Mouse (Mus musculus): ENCODE measurements around the gene Heca. TPM values are rescaled to one million over a fixed set of nuclear protein-coding genes. Genes with fewer than 3 reads are reported as not detected.
"Not testable (repeated sequence)": the region's sequence is repeated elsewhere in the genome, so short reads cannot be mapped to it uniquely, and the experiment has no call there.

Gene Heca
- total RNA-seq, 2 experiments from 2014 or later: 19.4 to 21.7 TPM

DNA sequence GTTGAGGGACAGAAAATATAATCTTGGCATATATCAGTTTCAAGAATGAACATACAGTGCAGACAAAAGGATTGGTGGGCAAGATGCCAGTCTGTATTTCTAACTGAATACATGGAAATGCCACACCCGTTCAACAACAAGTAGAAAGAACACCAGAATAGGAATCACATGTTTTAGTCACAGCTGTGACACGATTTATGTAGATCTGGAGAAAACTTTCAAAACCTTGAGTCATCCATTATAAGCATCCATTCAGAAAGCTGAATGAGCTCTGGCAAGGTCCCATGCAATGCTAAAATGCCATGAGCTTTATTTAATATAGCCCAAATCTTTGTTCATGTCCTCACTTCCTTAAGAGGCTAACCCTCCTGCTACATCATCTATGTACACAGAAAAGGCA, 44.4 kb downstream of the Heca start:
- no peak for ATAC-seq (replicated peaks; ENCODE audit: low FRiP score, poor library complexity, severe bottlenecking)

DNA sequence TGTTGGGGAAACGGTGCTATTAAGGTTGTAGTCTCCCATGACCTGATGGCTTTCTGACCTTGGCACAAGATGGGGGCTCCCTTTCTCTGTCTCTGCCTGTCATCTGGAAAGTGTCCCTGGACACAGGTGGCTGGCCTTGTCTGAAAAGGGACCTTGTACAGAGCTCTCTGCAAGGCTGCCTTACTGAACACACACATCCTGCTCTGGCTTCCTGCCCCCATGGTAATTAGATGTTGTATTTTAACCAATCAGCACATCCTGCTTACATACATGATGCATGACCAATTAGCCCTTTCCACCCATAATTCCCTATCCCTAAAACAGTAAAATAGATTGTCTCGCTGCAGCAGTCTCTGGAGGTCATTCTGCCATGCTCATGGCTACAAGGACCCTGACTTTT, 67.1 kb downstream of the Heca start:
- no peak for ATAC-seq (replicated peaks; ENCODE audit: low FRiP score, poor library complexity, severe bottlenecking)

DNA sequence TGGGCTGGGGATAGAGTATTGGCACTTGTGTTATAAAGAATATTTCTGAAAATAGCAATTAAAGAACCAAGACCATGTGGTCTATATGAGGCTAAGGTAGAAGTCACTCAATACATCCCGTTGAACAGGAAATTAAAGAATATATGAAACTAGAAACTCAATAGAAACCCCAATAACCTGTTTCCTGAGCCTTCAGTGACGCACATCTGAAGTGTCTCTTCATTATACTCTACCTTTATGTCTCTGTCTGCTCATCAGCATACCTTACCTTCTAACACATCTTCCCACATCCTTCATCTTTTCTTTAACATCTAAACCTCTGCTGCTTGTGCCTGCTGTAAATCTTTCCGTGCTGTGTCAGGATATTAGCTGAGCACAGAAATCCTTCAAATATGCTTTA, 67.8 kb downstream of the Heca start:
- ATAC-seq (replicated peaks; ENCODE audit: low FRiP score, poor library complexity, severe bottlenecking): no peak

DNA sequence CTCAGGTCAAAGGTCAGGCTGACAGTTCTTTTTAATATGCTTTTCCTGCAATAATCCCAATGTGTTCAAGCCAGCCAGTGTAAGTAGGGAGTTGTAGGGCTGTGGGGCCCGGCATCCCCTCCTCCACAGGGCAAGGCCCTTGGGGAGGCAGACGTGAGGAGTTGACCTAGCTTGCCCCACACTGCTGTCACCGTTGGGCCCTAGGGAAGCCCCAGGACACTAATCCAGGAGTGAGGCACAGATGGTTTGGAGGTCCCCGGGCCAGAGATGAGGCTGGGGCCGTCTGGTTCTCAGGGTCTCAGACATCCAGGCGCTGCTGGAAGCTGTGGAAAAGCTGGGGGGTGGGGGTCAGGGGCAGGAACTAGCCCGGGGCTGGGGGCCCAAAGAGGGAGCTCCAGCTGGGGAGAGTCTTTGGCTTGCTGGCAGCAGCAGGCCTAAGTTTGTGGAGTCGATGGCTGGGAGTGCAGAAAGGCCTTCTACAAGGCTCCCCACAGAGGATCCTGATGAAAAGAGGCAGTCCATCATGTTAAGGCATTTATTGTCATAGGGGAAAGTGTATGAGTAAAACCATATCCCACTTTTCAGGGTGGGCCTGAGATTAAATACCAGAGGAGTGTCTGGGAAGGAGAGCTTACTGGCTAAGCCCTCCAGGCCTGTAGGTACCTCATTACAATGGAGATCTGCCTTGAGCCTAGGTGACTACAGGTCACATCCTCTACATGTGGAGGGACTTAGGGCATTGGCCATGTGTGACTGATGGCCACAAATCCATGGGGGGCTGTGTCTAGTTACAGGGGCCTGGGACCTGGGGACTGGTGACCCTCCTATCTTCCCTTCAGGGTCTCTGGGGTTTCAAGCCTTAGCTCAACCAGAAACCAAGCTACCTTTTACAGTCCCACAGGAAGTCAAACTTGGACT, 69.6 kb downstream of the Heca start:
- no peak for ATAC-seq (replicated peaks; ENCODE audit: low FRiP score, poor library complexity, severe bottlenecking)

DNA sequence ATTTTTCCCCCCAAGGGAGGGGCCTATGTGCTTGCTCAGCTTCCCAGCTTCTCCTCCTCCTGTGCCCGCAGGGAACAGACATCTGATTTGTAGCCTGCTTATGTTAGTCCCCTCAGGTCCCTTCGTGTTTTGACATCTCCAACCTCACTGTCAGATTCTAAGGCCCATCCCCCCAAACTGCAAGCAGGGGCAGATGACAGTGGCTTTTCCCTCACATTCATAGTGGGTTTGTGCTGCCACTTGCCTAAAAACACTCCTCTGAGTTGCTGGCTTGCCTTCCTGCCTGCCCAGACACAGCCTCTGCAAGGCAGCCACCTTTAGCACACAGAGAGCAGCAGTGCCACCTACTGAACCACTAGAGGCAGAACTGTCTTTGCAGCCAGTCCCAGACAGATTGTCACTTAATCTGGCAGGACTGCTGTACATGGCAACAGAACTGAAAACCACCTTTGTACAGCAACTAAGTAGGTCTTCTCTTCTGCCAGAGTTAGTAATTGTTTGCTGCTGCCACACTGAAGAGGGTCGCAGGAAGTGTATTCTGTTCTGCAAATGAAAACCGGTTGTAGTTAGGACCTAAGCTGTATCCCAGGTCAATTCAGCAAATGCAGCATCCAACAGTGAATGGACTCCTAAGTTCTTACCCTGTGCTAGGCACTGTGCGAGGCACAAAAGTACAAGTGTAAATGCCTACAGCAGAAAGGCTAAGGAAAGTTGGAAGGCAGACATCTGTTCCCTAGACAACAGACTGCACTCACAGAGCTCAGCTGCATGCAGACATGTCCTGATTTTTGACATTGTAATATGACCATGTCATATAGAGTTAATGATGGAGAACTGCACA, 77.8 kb downstream of the Heca start:
- no peak for ATAC-seq (replicated peaks; ENCODE audit: low FRiP score, poor library complexity, severe bottlenecking)

DNA sequence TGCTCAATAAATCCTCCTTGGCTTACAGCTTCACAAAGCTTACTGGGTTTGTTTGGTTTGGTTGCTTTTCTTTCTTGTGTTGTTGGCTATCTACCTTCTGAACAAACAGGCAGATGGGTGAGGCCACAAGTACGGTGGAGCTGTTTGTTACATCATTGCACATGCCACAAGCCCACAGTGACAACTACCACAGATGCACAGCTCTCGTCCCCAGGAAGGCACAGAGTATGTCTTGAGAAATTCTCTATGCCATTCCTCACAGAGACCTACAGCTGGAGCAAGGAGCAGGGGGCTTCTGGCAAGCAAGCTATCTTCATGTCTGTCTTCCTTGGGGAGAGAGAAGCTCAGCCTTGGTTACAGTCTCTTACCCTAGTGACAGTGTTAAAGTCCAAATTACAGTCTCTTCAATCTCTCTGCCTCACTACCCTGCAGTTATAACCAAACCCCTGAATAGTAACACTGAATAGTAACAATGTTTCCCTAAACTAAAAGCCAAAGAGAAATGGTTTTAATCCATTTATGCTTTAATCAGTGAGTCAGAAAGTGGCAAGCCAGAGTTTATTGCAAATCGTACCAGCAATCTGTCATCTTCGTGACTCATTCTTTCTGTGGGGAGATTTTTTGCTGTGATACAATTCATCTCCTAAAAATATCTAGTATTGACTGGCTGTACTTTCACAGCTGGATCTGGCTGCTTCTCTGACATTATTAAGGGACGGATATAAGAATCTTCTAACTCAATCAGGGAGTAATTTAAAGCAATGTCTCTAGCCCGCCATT, 87.0 kb downstream of the Heca start:
- no peak for ATAC-seq (replicated peaks; ENCODE audit: low FRiP score, poor library complexity, severe bottlenecking)

DNA sequence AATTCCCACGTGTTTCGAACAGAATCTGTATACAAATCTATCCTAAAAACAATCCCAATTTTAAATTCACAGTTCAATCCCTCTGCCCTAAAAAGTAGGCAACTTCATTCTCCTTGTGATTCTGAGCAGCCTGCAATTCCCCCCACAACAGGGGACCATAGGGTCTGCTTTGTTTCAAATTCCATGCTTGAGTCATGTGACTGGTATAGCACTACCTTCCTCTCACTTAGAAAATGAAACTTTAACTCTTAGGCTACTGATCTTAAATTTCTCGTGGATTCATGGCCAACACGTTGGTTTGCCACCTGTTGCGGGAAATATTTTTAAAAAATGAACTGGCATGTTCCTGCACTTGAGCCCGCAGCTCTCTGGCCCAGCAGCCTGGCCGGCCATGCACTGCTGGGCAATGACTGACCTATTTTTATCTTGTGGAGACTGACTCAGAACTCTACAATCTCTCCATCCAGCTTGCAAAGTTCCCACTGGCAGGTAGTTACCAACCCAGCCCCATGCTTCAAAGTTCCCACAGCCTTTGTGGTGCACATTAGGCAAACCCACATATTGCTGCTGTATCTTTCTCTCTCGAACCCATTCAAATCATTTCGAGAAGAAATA, 90.1 kb downstream of the Heca start:
- ATAC-seq (replicated peaks; ENCODE audit: low FRiP score, poor library complexity, severe bottlenecking): no peak

DNA sequence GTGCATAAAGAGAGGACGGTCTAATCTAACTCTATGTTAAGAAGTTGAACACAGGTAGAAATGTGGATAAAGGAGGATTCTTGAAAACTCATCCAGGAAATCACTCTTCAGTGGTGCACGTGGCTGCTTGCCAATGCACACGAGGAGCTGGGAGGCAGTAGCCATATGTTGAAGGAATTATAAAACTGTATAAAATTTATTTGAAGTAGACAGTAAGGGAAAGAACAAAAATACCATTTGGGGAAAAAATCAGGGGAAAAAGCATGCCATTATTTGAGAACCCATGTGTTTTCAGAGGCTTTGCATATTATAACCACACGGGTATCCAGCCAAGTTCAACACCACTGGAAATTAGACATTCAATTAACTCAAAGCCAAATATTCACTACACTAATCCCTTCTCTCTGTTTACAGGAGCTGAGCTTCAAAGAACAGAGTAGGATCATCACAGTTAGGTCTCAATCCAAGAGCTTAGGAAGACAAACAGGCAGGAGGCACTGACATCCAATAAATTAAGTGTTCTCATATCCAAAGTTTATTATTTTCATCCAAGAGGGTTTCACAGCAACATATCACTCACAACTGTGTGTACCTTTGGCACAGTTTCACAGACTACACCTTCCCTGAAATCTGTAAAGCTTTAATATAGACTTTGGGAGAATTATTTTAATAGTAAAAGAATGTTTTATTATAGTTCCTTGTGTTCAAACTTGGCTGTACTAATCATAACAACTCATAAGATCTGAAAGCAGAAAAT, 102.9 kb downstream of the Heca start:
- ATAC-seq (replicated peaks; ENCODE audit: low FRiP score, poor library complexity, severe bottlenecking): no peak

DNA sequence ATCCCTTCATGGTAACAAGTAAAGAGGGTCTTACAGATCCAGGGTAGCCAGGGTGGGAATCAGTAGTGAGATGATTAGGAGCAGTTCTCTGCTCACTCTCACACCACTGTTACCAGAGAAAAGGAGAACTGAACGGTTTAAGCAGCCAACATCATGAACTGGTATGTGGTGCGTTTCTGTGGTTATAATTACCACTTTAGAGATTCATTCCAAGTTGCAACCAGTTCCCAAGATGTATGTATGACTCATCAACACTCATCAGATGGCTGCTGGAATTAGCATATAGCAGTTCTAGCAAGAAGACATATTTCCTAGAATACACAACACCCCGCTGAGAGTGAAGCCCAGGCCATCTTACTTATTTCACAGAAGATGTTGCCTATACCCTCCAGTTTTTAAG, 105.8 kb downstream of the Heca start:
- ATAC-seq (replicated peaks; ENCODE audit: low FRiP score, poor library complexity, severe bottlenecking): no peak

DNA sequence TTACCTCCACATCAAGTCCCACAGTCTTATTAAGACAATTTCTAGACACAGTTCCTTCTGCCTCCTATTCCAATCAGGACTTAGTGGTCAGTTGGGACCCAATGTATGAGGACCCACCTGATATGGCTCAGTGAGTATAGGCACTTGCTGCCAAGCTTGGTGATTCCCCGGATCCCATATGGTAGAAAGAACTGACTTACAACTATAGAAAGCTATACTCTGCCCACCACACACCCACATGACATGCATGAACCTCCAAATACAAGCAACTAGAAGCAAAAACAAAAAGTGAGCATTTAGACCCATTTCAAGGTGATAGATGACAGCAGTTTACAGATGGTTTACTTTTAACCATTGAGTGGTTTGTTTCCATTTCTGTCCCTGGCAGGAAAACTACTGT, 111.6 kb downstream of the Heca start:
- ATAC-seq (replicated peaks; ENCODE audit: low FRiP score, poor library complexity, severe bottlenecking): no peak

DNA sequence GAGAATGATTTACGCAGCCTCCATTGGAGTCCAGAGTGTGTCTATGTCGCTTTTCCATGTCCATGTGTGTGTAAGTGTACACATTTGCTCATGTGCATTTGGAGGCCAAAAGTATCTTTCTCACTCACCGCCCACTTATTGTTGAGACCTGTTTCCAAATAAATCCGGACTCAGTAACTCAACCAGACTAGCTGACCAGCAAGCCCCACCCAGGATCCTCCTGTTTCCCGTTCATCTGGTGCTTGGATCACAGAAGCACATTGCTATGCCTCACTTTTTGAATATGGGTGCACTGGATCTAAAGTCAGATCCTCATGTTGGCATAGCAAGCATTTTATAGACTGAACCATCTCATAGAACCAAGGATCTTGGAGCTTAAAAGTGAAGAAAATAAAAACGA, 112.8 kb downstream of the Heca start:
- no peak for ATAC-seq (replicated peaks; ENCODE audit: low FRiP score, poor library complexity, severe bottlenecking)

DNA sequence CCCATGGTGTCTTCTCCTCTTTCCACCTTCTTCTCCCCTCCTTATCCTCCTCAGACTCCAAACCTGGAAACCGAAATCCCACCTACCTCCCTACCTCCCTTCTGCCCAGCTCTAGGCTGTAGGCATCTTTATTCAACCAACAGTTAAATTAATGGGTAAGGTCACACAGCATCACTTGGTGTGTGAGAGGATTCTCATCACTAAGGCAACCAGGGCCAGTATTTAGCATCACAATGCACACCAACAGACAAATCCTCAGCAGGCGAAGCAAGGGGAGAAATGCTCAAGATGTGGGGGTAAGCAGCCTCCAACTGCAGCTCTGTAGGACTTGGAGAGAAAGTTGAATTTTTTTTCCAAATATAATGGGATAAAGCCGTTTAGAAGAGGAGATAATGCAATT, 116.8 kb downstream of the Heca start:
- ATAC-seq (replicated peaks; ENCODE audit: low FRiP score, poor library complexity, severe bottlenecking): no peak

DNA sequence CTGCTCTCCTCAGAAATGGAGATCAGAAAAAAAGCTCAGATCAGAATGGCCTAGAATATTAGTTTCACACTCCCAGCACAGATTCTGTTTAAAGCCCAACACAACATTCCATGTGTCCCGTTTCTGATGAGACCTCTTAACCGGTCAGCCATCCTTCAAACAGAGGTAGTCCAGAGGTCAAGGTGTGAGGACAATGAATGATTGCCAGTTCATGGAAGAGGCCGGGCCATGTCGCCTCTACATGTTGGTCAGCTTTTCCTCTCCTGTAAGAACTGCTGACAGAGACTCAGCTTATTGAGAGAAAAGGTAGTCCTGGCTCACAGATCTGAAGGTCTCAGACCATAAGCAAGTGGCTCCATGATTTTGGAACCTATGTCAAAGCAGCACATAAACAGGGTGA, 118.7 kb downstream of the Heca start:
- ATAC-seq (replicated peaks; ENCODE audit: low FRiP score, poor library complexity, severe bottlenecking): no peak

DNA sequence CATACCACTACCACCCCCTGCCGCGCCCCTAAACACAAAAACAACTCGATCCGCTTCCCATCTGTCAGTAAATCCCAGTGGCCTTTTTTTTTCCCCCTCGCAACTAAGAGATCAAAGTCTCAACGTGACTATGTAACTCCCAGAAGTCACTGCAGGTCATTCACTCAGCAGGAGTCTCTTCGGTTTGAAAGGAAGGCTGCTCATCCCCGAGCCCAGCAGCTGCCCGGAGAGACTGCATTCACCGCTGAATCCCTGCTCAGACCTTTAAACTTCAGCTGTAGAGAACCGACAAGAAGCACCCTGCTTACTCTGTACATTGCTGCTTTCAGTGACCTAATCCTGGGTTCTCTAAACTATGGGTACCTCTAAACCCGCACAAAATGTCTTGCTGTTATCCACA, 120.5 kb downstream of the Heca start:
- ATAC-seq (replicated peaks; ENCODE audit: low FRiP score, poor library complexity, severe bottlenecking): no peak

DNA sequence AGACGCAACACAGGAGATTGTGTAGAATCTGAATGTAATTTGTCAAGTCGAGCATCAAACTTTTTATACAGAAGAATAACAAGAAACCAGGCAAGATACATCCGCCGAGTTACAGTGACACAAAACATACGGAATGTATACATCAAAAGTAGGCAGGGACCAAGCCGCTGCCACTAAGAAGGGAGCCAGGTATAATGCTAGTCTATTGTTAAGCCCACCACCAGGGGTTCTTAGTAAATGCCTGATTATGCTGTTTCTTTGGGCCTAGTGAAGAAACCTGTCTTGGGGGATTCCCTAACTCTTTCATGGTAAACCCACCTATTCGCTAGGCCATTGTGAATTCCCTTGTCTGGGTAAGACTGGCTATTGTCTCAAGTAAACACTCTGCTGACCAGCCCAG, 127.4 kb downstream of the Heca start:
- ATAC-seq (replicated peaks; ENCODE audit: low FRiP score, poor library complexity, severe bottlenecking): not testable (repeated sequence)

Data from erythroblast, adult 5-6 weeks (primary cell).